Mouse (Mus musculus) olfactory bulb, adult 2 months (tissue): ENCODE results near the gene Olfr718-ps1.

ENCODE experiments used
- CTCF ChIP-seq: fragments of 200-500 bp; IDR thresholded peaks from 2 replicates; pipeline ENCODE4 v1.5.1; 2012; ENCODE audit warnings: low read depth, mild to moderate bottlenecking, low read length, moderate library complexity; ENCODE audit not compliant: insufficient read depth
- POLR2A ChIP-seq: fragments of 200-500 bp; IDR thresholded peaks from 2 replicates; pipeline ENCODE4 v1.6.1; 2012; ENCODE audit warnings: mild to moderate bottlenecking, low read depth, low read length, moderate library complexity; ENCODE audit not compliant: insufficient read depth

DNA sequence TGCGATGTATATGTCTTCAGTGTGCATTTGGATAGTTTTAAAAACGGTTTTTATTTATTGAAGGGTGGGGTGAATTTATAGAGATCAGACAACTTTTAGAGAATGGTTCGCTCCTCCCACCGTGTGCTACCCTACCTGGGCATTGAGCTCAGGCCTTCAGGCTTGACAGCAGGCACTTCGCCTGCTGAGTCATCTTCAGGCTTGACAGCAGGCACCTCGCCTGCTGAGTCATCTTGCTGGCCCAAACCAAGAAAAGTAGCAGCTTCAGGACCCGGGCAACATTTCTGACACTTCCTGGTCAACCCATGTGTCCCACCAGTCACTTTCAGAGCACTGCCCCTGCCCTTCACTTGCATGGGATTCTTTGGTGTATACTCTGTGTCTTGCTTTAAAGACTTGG is 12.3 kb downstream of the Olfr718-ps1 start:
- TF ChIP-seq POLR2A (no peak), CTCF (no peak)
